Mouse (Mus musculus): ENCODE data around the gene Fanca.

DNA sequence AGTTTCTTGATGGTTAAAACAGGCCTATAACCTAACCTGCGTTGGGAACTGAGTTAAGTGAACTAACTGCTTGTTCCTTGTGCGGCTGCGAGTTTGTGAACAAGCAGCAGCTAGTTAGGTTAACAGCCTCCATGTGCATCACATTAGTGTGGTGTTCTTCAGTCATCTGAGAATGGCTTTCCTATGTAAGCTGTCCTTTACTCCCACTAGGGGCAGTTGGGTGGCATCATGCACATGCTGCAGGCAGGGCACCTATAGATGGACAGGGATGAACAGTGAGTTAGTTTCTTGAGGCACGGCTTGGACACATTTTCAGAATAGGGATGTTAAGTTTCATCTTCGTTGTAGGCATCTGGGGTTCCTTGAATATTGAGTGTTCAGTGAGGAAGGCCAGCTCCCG is 63.2 kb downstream of the Fanca start:
- peak; percentile 22; the same call in 1 of the 2 replicates for TF ChIP-seq CTCF (IDR thresholded peaks at IDR 0.05)
- no peak for TF ChIP-seq POLR2A (IDR thresholded peaks at IDR 0.05; ENCODE audit: insufficient read depth, low read depth, low read length)
- no peak for TF ChIP-seq EP300 (IDR thresholded peaks at IDR 0.05; ENCODE audit: insufficient read depth, low read depth, low read length)

Data from heart, adult 2 months (tissue).